Mouse (Mus musculus): ENCODE measurements around the gene Tspyl3. TPM values are rescaled to one million over a fixed set of nuclear protein-coding genes. Genes with fewer than 3 reads are reported as not detected.

Tspyl3 gene
- polyA plus RNA-seq (2014; fragmentation: Illumina TruSeq; extraction: RNeasy Lipid Tissue Mini Kit (QIAGEN cat#74804); ENCODE audit: low read depth, low replicate concordance): 0.19 TPM

GRCm38 (mm10) chr2:153224946-153225594 is at the start of gene Tspyl3:
Tspyl3 (minus strand) TSS chr2:153225441.

GRCm38 (mm10) chr2:153241250-153242014 is 16.2 kb upstream of the Tspyl3 start, which contains the start of the genes Plagl2 and Pofut1:
Plagl2 (minus strand) TSS chr2:153241426.
Pofut1 (plus strand) TSS chr2:153241533.

Other genes starting within 250 kb of the Tspyl3 start
- 26.6 TPM for gene Pdrg1, start 210.0 kb downstream of the Tspyl3 start, polyA plus RNA-seq (2014; fragmentation: Illumina TruSeq; extraction: RNeasy Lipid Tissue Mini Kit (QIAGEN cat#74804); ENCODE audit: low read depth, low replicate concordance)
- gene Xkr7, start 193.6 kb downstream of the Tspyl3 start, polyA plus RNA-seq (2014; fragmentation: Illumina TruSeq; extraction: RNeasy Lipid Tissue Mini Kit (QIAGEN cat#74804); ENCODE audit: low read depth, low replicate concordance): not detected
- gene Ccm2l, start 159.5 kb downstream of the Tspyl3 start, polyA plus RNA-seq (2014; fragmentation: Illumina TruSeq; extraction: RNeasy Lipid Tissue Mini Kit (QIAGEN cat#74804); ENCODE audit: low read depth, low replicate concordance): 1.2 TPM
- gene Hck, start 117.0 kb downstream of the Tspyl3 start, polyA plus RNA-seq (2014; fragmentation: Illumina TruSeq; extraction: RNeasy Lipid Tissue Mini Kit (QIAGEN cat#74804); ENCODE audit: low read depth, low replicate concordance): 0.72 TPM
- gene Tm9sf4, start 64.1 kb downstream of the Tspyl3 start, polyA plus RNA-seq (2014; fragmentation: Illumina TruSeq; extraction: RNeasy Lipid Tissue Mini Kit (QIAGEN cat#74804); ENCODE audit: low read depth, low replicate concordance): 18.9 TPM
- gene Plagl2, start 16.0 kb upstream of the Tspyl3 start, polyA plus RNA-seq (2014; fragmentation: Illumina TruSeq; extraction: RNeasy Lipid Tissue Mini Kit (QIAGEN cat#74804); ENCODE audit: low read depth, low replicate concordance): 2.0 TPM
- gene Pofut1, start 16.1 kb upstream of the Tspyl3 start, polyA plus RNA-seq (2014; fragmentation: Illumina TruSeq; extraction: RNeasy Lipid Tissue Mini Kit (QIAGEN cat#74804); ENCODE audit: low read depth, low replicate concordance): 4.2 TPM
- 4.6 TPM for gene Kif3b, start 66.0 kb upstream of the Tspyl3 start, polyA plus RNA-seq (2014; fragmentation: Illumina TruSeq; extraction: RNeasy Lipid Tissue Mini Kit (QIAGEN cat#74804); ENCODE audit: low read depth, low replicate concordance)
- gene Asxl1, start 120.4 kb upstream of the Tspyl3 start, polyA plus RNA-seq (2014; fragmentation: Illumina TruSeq; extraction: RNeasy Lipid Tissue Mini Kit (QIAGEN cat#74804); ENCODE audit: low read depth, low replicate concordance): 6.9 TPM